Mouse (Mus musculus) forebrain, embryonic 13.5 days (tissue): ENCODE measurements around the gene C1qtnf3. TPM values are rescaled to one million over a fixed set of nuclear protein-coding genes. Genes with fewer than 3 reads are reported as not detected.

ENCODE experiments used
- ATAC-seq: fragments of 200-750 bp; cut with Nextera tagmentation; 2 replicates; pipeline ENCODE4 v1.8.0; 2017
- H3K27ac ChIP-seq: fragments of 300-500 bp; sonication (generic); 2 replicates; pipeline ENCODE4 v1.5.1; 2015; ENCODE audit warnings: inconsistent platforms, mild to moderate bottlenecking, moderate library complexity
- H3K27me3 ChIP-seq: fragments of 300-500 bp; sonication (generic); 2 replicates; pipeline ENCODE4 v1.6.1; 2015; ENCODE audit warnings: mild to moderate bottlenecking, inconsistent platforms
- H3K36me3 ChIP-seq: fragments of 300-500 bp; sonication (generic); 2 replicates; pipeline ENCODE4 v1.6.1; 2015; ENCODE audit warnings: mild to moderate bottlenecking, inconsistent platforms; ENCODE audit not compliant: poor library complexity, severe bottlenecking
- H3K4me1 ChIP-seq: fragments of 300-500 bp; sonication (generic); 2 replicates; pipeline ENCODE4 v1.6.1; 2015; ENCODE audit warnings: inconsistent platforms
- H3K4me2 ChIP-seq: fragments of 300-500 bp; sonication (generic); 2 replicates; pipeline ENCODE4 v1.6.1; 2015; ENCODE audit warnings: inconsistent platforms, mild to moderate bottlenecking, moderate library complexity
- H3K4me3 ChIP-seq: fragments of 300-500 bp; sonication (generic); 2 replicates; pipeline ENCODE4 v1.5.1; 2015; ENCODE audit warnings: mild to moderate bottlenecking, inconsistent platforms
- H3K9ac ChIP-seq: fragments of 300-500 bp; sonication (generic); 2 replicates; pipeline ENCODE4 v1.6.1; 2015; ENCODE audit warnings: mild to moderate bottlenecking, inconsistent platforms
- H3K9me3 ChIP-seq: fragments of 300-500 bp; sonication (generic); replicated peaks from 2 replicates; pipeline ENCODE4 v1.6.1; 2016; ENCODE audit warnings: inconsistent platforms
- WGBS: fragments of 180-500 bp; shearing (Covaris S2); methylation state at CpG from one replicate; pipeline ENCODE4 v1.1.7; 2015; 5-methylcytosine and 5-hydroxymethylcytosine counted together
- polyA plus RNA-seq: library from polyadenylated mRNA; unstranded; fragments of >200 nt; fragmentation: Nextera tagmentation; extraction: Ambion mirVana; gene quantifications from 2 replicates; pipeline ENCODE4 v1.2.1, GENCODE M21; 2015

The C1qtnf3 gene
- polyA plus RNA-seq, 1 experiment from 2014 or later = 0.13 TPM

GRCm38 (mm10) chr15:10933930-10934329 is 18.2 kb upstream of the C1qtnf3 start:
- H3K9me3 ChIP-seq = no peaks in the 10 kb centered on the region
- H3K4me1 ChIP-seq = no peaks in the 10 kb centered on the region
- no peak overlapping the region for H3K4me2 ChIP-seq
- H3K4me3 ChIP-seq = no peak overlapping the region
- WGBS = 80% methylated on average over 1 of the region's 1 CpGs
- H3K27me3 ChIP-seq = no peaks in the 10 kb centered on the region
- no peak overlapping the region for H3K9ac ChIP-seq
- no peak overlapping the region for H3K27ac ChIP-seq
- no peaks in the 10 kb centered on the region for H3K36me3 ChIP-seq
- ATAC-seq = no peak

GRCm38 (mm10) chr15:10940148-10941108 is 11.7 kb upstream of the C1qtnf3 start:
- 89% methylated on average over 15 of the region's 15 CpGs for WGBS
- Histone ChIP-seq H3K9me3 (no peaks in the 10 kb centered on the region), H3K9ac (no peak overlapping the region)

DNA sequence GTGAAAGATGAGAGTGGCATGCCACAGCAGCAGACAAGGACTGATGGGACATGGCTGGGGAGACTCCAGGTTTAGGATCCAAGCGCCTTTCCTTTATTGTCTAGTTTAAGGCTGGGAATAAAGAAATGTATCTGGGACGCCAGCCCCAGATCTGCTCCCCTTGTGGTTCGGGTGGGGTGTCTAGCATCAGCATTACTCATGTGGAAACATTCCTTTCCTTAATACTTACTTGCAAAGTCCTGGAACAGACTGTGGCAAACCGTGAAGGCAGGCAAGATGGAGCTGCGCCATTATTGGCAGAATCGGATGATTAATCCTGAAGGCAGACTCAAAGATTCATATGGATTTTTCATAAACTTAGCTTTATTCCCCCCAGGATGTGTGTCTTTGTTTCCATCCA is 10.2 kb upstream of the C1qtnf3 start:
- 78% methylated on average over 6 of the region's 6 CpGs for WGBS
- Histone ChIP-seq H3K27ac (no peak overlapping the region), H3K9ac (no peak overlapping the region)

More at GRCm38 (mm10) chr15:10940148-10941108, 11.7 kb upstream of the C1qtnf3 start:
- Histone ChIP-seq H3K4me3 (no peak overlapping the region), H3K4me1 (no peaks in the 10 kb centered on the region), H3K27ac (no peak overlapping the region), H3K36me3 (no peaks in the 10 kb centered on the region), H3K27me3 (no peaks in the 10 kb centered on the region), H3K4me2 (no peak overlapping the region)
- ATAC-seq = no peak

GRCm38 (mm10) chr15:10947852-10948251 is 4.3 kb upstream of the C1qtnf3 start:
- Histone ChIP-seq H3K9me3 (no peaks in the 10 kb centered on the region), H3K4me1 (no peaks in the 10 kb centered on the region), H3K9ac (no peak overlapping the region), H3K36me3 (no peaks in the 10 kb centered on the region), H3K27me3 (no peaks in the 10 kb centered on the region), H3K4me3 (no peak overlapping the region), H3K4me2 (no peak overlapping the region), H3K27ac (no peak overlapping the region)
- 80% methylated on average over 1 of the region's 1 CpGs for WGBS
- ATAC-seq = no peak

More for the DNA sequence above, 10.2 kb upstream of the C1qtnf3 start:
- no peak for ATAC-seq
- Histone ChIP-seq H3K36me3 (no peaks in the 10 kb centered on the region), H3K27me3 (no peaks in the 10 kb centered on the region), H3K4me2 (no peak overlapping the region), H3K4me1 (no peaks in the 10 kb centered on the region), H3K9me3 (no peaks in the 10 kb centered on the region), H3K4me3 (no peak overlapping the region)

GRCm38 (mm10) chr15:10952760-10953305 is 701 bp downstream of the C1qtnf3 start:
- H3K4me3 ChIP-seq = no peak overlapping the region
- H3K27me3 ChIP-seq = no peaks in the 10 kb centered on the region
- no peaks in the 10 kb centered on the region for H3K36me3 ChIP-seq
- no peak overlapping the region for H3K4me2 ChIP-seq
- H3K9me3 ChIP-seq = no peaks in the 10 kb centered on the region
- H3K9ac ChIP-seq = no peak overlapping the region
- no peak for ATAC-seq
- WGBS = 52% methylated on average over 4 of the region's 4 CpGs
- H3K4me1 ChIP-seq = no peaks in the 10 kb centered on the region
- no peak overlapping the region for H3K27ac ChIP-seq

DNA sequence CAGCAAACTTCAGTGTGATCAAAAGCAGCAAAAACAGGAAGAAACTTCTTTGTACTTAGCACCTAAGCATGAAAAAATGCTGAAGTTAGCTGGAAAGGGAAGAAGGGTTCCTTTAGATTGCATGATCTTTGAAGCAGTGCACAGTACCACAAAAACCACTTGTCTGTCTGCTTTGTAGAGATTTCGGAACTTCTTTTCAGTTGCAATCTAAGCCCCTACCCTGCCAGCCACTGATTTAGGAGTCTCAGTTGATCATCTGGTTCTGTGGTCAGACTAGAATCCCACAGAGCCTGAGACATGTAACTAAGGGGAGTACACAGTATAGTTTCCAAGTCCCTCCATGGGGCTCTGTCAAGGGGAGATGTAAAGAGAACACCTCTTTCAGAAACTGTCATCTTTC is 1.3 kb downstream of the C1qtnf3 start:
- no peak overlapping the region for H3K4me2 ChIP-seq
- ATAC-seq = no peak
- H3K9ac ChIP-seq = no peak overlapping the region
- H3K27me3 ChIP-seq = no peaks in the 10 kb centered on the region
- no peak overlapping the region for H3K27ac ChIP-seq
- no peaks in the 10 kb centered on the region for H3K36me3 ChIP-seq
- no peaks in the 10 kb centered on the region for H3K4me1 ChIP-seq
- 74% methylated on average over 1 of the region's 1 CpGs for WGBS
- no peaks in the 10 kb centered on the region for H3K9me3 ChIP-seq
- no peak overlapping the region for H3K4me3 ChIP-seq

- Histone ChIP-seq H3K4me3 (no peak overlapping the region), H3K27me3 (no peaks in the 10 kb centered on the region), H3K4me2 (no peak overlapping the region), H3K4me1 (no peaks in the 10 kb centered on the region), H3K9me3 (no peaks in the 10 kb centered on the region), H3K36me3 (no peaks in the 10 kb centered on the region), H3K27ac (no peak overlapping the region), H3K9ac (no peak overlapping the region)
- 90% methylated on average over 6 of the region's 6 CpGs for WGBS
- ATAC-seq = no peak
These were observed 2.4 kb downstream of the C1qtnf3 start for GRCm38 (mm10) chr15:10954381-10955016.

GRCm38 (mm10) chr15:10955156-10955555 is 3.0 kb downstream of the C1qtnf3 start:
- 83% methylated on average over 5 of the region's 5 CpGs for WGBS
- no peak for ATAC-seq

GRCm38 (mm10) chr15:10956706-10957105 is 4.6 kb downstream of the C1qtnf3 start:
- Histone ChIP-seq H3K27me3 (no peaks in the 10 kb centered on the region), H3K27ac (no peak overlapping the region), H3K4me1 (no peaks in the 10 kb centered on the region), H3K4me3 (no peak overlapping the region), H3K9me3 (no peaks in the 10 kb centered on the region), H3K9ac (no peak overlapping the region), H3K36me3 (no peaks in the 10 kb centered on the region), H3K4me2 (no peak overlapping the region)
- WGBS = 53% methylated on average over 3 of the region's 3 CpGs
- no peak for ATAC-seq

More at GRCm38 (mm10) chr15:10955156-10955555, 3.0 kb downstream of the C1qtnf3 start:
- H3K4me3 ChIP-seq = no peak overlapping the region
- no peaks in the 10 kb centered on the region for H3K4me1 ChIP-seq
- no peak overlapping the region for H3K9ac ChIP-seq
- no peaks in the 10 kb centered on the region for H3K36me3 ChIP-seq
- H3K27ac ChIP-seq = no peak overlapping the region
- H3K4me2 ChIP-seq = no peak overlapping the region
- no peaks in the 10 kb centered on the region for H3K27me3 ChIP-seq
- H3K9me3 ChIP-seq = no peaks in the 10 kb centered on the region

DNA sequence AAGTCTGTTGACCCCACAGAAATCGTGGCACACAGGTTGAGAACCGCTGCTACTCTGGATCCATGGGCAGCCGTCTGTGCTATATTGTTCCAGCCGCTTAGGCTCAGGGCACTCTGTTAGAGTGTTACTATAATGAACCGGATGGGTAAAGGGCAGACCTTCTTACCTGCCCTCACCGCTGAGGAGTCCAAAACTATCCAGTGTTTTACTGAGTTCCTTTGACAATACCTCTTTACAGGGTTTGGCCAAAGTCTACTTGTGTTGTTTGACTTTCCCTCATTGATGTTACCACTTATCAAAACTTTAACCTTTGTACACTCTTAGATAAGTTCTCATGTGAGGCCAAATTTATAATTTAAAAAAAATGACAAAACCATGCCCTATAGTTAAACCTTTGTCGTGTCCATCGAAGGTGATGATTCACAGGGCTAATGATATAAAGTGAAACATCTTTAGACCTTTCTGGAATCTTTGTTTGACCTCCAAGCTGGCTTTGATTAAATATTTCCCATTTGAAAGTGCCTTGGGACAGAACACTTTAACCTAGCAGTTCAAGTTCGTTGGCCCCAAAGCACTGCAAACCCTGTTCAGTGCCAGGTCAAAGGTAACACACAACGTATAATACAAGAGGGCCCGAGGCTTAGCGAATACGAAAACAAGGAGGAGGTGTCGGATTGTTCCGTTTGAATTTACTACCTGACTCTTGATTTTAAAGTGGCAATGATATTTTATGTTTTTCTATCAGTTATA is 7.3 kb downstream of the C1qtnf3 start:
- no peak overlapping the region for H3K9ac ChIP-seq
- H3K36me3 ChIP-seq = no peaks in the 10 kb centered on the region
- no peak overlapping the region for H3K27ac ChIP-seq
- no peak overlapping the region for H3K4me3 ChIP-seq
- ATAC-seq = no peak
- H3K4me1 ChIP-seq = no peaks in the 10 kb centered on the region
- H3K27me3 ChIP-seq = no peaks in the 10 kb centered on the region
- WGBS = 89% methylated on average over 15 of the region's 15 CpGs
- H3K9me3 ChIP-seq = no peaks in the 10 kb centered on the region
- no peak overlapping the region for H3K4me2 ChIP-seq

DNA sequence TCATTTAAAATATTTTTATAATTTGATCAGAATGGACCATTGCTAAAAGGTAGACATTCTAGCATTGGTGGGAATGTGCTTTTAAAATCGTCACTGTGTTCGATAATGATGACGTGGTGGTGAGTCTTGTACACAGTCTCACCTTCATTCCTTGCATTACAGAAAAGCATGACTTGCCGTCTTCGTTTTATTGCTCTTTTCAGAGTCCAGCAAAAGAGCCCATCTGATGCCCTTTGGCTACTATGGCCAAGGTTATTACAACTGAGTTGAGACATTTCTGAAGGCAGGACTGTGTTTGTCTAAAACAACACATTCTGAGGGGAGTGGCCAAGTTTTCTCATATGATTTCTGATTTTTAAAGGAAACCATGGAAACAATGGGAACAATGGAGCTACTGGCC is 8.1 kb downstream of the C1qtnf3 start:
- Histone ChIP-seq H3K27me3 (no peaks in the 10 kb centered on the region), H3K27ac (no peak overlapping the region), H3K9me3 (no peaks in the 10 kb centered on the region), H3K4me2 (no peak overlapping the region), H3K36me3 (no peaks in the 10 kb centered on the region), H3K4me1 (no peaks in the 10 kb centered on the region), H3K4me3 (no peak overlapping the region), H3K9ac (no peak overlapping the region)
- ATAC-seq = no peak
- WGBS = 90% methylated on average over 5 of the region's 5 CpGs

GRCm38 (mm10) chr15:10962601-10963000 is 10.5 kb downstream of the C1qtnf3 start:
- Histone ChIP-seq H3K36me3 (no peaks in the 10 kb centered on the region), H3K4me3 (no peak overlapping the region), H3K9ac (no peak overlapping the region), H3K27me3 (no peaks in the 10 kb centered on the region), H3K4me1 (no peaks in the 10 kb centered on the region), H3K4me2 (no peak overlapping the region), H3K9me3 (no peaks in the 10 kb centered on the region), H3K27ac (no peak overlapping the region)
- WGBS = 87% methylated on average over 2 of the region's 2 CpGs
- no peak for ATAC-seq
